Mouse (Mus musculus): ENCODE results near the gene Tas2r115. TPM values are rescaled to one million over a fixed set of nuclear protein-coding genes. Genes with fewer than 3 reads are reported as not detected.
"Not testable (repeated sequence)": the region's sequence is repeated elsewhere in the genome, so short reads cannot be mapped to it uniquely, and the experiment has no call there.

Tas2r115 gene
- total and polyA plus RNA-seq, 3 experiments, result not detected

GRCm38 (mm10) chr6:132700907-132701306, 36.9 kb downstream of the Tas2r115 start, which contains the start of gene Tas2r121:
TSS of gene Tas2r121 (minus strand) at chr6:132701007.
- H3K36me3 ChIP-seq (replicated peaks), result no peaks in the 10 kb centered on the region
- ATAC-seq (ENCODE audit: extremely low read depth, insufficient number of reproducible peaks, low FRiP score, poor library complexity, severe bottlenecking) (no peak), DNase-seq (ENCODE audit: low spot score) (no peak)
- H3K4me1 ChIP-seq (ENCODE audit: insufficient read depth, low read depth, low read length), result no peaks in the 10 kb centered on the region
- no peak within 1 kb of the TSS for H3K4me3 ChIP-seq (ENCODE audit: low read depth, low read length)
- no peaks in the 10 kb centered on the region for H3K9me3 ChIP-seq (replicated peaks)
- H3K27me3 ChIP-seq (ENCODE audit: insufficient read depth, low read length), result no peaks in the 10 kb centered on the region
- TF ChIP-seq POLR2AphosphoS5 (IDR thresholded peaks at IDR 0.05; ENCODE audit: insufficient replicate concordance, low read depth, low read length), result no peak
- no peak for TF ChIP-seq CTCF (IDR thresholded peaks at IDR 0.05; ENCODE audit: low read depth, low read length)
- TF ChIP-seq GATA1 (IDR thresholded peaks at IDR 0.05; ENCODE audit: borderline replicate concordance, low read length), result no peak
- no peak for TF ChIP-seq TAL1 (conservative IDR thresholded peaks at IDR 0.05; ENCODE audit: low read depth, low read length)
- TF ChIP-seq GATA2 (IDR thresholded peaks at IDR 0.05; ENCODE audit: borderline replicate concordance, low read depth, low read length), result no peak

GRCm38 (mm10) chr6:132691596-132691995, 46.2 kb downstream of the Tas2r115 start:
- not testable (repeated sequence) for H3K36me3 ChIP-seq (replicated peaks)

More at GRCm38 (mm10) chr6:132691596-132691995, 46.2 kb downstream of the Tas2r115 start:
- not testable (repeated sequence) for H3K27me3 ChIP-seq (ENCODE audit: insufficient read depth, low read length); H3K4me1 ChIP-seq (ENCODE audit: insufficient read depth, low read depth, low read length); ATAC-seq (ENCODE audit: extremely low read depth, insufficient number of reproducible peaks, low FRiP score, poor library complexity, severe bottlenecking); H3K4me3 ChIP-seq (ENCODE audit: low read depth, low read length); H3K9me3 ChIP-seq (replicated peaks); DNase-seq (ENCODE audit: low spot score)

Other genes starting within 250 kb of the Tas2r115 start
- gene Prh1, start 168.2 kb downstream of the Tas2r115 start, total RNA-seq (2014; fragmentation: Nextera tagmentation), result not detected in 2 replicates
- gene Prh1, start 168.2 kb downstream of the Tas2r115 start, total RNA-seq (2017), result not detected in 2 replicates
- not detected in 2 replicates for gene Prh1, start 168.2 kb downstream of the Tas2r115 start, polyA plus RNA-seq (2012)
- not detected in 2 replicates for gene Prp2, start 142.1 kb downstream of the Tas2r115 start, total RNA-seq (2014; fragmentation: Nextera tagmentation)
- gene Prp2, start 142.1 kb downstream of the Tas2r115 start, total RNA-seq (2017), result not detected in 2 replicates
- not detected in 2 replicates for gene Prp2, start 142.1 kb downstream of the Tas2r115 start, polyA plus RNA-seq (2012)
- gene A630073D07Rik, start 86.5 kb downstream of the Tas2r115 start, total RNA-seq (2014; fragmentation: Nextera tagmentation), result not detected in 2 replicates
- gene A630073D07Rik, start 86.5 kb downstream of the Tas2r115 start, total RNA-seq (2017), result 0.16 TPM in 1 of 2 replicates, not detected in the other
- gene A630073D07Rik, start 86.5 kb downstream of the Tas2r115 start, polyA plus RNA-seq (2012), result not detected in 2 replicates
- not detected in 2 replicates for gene Tas2r120, start 81.1 kb downstream of the Tas2r115 start, total RNA-seq (2014; fragmentation: Nextera tagmentation)
- gene Tas2r120, start 81.1 kb downstream of the Tas2r115 start, total RNA-seq (2017), result 0.12 TPM in 1 of 2 replicates, not detected in the other
- gene Tas2r120, start 81.1 kb downstream of the Tas2r115 start, polyA plus RNA-seq (2012), result not detected in 2 replicates
- gene Tas2r121, start 37.0 kb downstream of the Tas2r115 start, total RNA-seq (2014; fragmentation: Nextera tagmentation), result not detected in 2 replicates
- gene Tas2r121, start 37.0 kb downstream of the Tas2r115 start, total RNA-seq (2017), result not detected in 2 replicates
- gene Tas2r121, start 37.0 kb downstream of the Tas2r115 start, polyA plus RNA-seq (2012), result not detected in 2 replicates
- gene Tas2r122, start 26.1 kb downstream of the Tas2r115 start, total RNA-seq (2014; fragmentation: Nextera tagmentation), result not detected in 2 replicates
- gene Tas2r122, start 26.1 kb downstream of the Tas2r115 start, total RNA-seq (2017), result not detected in 2 replicates
- not detected in 2 replicates for gene Tas2r122, start 26.1 kb downstream of the Tas2r115 start, polyA plus RNA-seq (2012)
- gene Tas2r124, start 16.7 kb upstream of the Tas2r115 start, total RNA-seq (2014; fragmentation: Nextera tagmentation), result not detected in 2 replicates
- 0.16 TPM in 1 of 2 replicates, not detected in the other for gene Tas2r124, start 16.7 kb upstream of the Tas2r115 start, total RNA-seq (2017)
- not detected in 2 replicates for gene Tas2r124, start 16.7 kb upstream of the Tas2r115 start, polyA plus RNA-seq (2012)
- not detected in 2 replicates for gene Tas2r102, start 24.1 kb upstream of the Tas2r115 start, total RNA-seq (2014; fragmentation: Nextera tagmentation)
- gene Tas2r102, start 24.1 kb upstream of the Tas2r115 start, total RNA-seq (2017), result not detected in 2 replicates
- gene Tas2r102, start 24.1 kb upstream of the Tas2r115 start, polyA plus RNA-seq (2012), result not detected in 2 replicates
- gene Tas2r136, start 40.1 kb upstream of the Tas2r115 start, total RNA-seq (2014; fragmentation: Nextera tagmentation), result not detected in 2 replicates
- gene Tas2r136, start 40.1 kb upstream of the Tas2r115 start, total RNA-seq (2017), result 0.11 TPM in 1 of 2 replicates, not detected in the other
- gene Tas2r136, start 40.1 kb upstream of the Tas2r115 start, polyA plus RNA-seq (2012), result not detected in 2 replicates
- not detected in 2 replicates for gene Tas2r117, start 64.8 kb upstream of the Tas2r115 start, total RNA-seq (2014; fragmentation: Nextera tagmentation)
- not detected in 2 replicates for gene Tas2r117, start 64.8 kb upstream of the Tas2r115 start, total RNA-seq (2017)
- gene Tas2r117, start 64.8 kb upstream of the Tas2r115 start, polyA plus RNA-seq (2012), result not detected in 2 replicates
- not detected in 2 replicates for gene Tas2r123, start 109.1 kb upstream of the Tas2r115 start, total RNA-seq (2014; fragmentation: Nextera tagmentation)
- 0.16 and 0.23 TPM in 2 replicates for gene Tas2r123, start 109.1 kb upstream of the Tas2r115 start, total RNA-seq (2017)
- not detected in 2 replicates for gene Tas2r123, start 109.1 kb upstream of the Tas2r115 start, polyA plus RNA-seq (2012)
- gene Tas2r116, start 117.4 kb upstream of the Tas2r115 start, total RNA-seq (2014; fragmentation: Nextera tagmentation), result not detected in 2 replicates
- 0.16 TPM in 1 of 2 replicates, not detected in the other for gene Tas2r116, start 117.4 kb upstream of the Tas2r115 start, total RNA-seq (2017)
- not detected in 2 replicates for gene Tas2r116, start 117.4 kb upstream of the Tas2r115 start, polyA plus RNA-seq (2012)
- gene Tas2r110, start 130.0 kb upstream of the Tas2r115 start, total RNA-seq (2014; fragmentation: Nextera tagmentation), result not detected in 2 replicates
- gene Tas2r110, start 130.0 kb upstream of the Tas2r115 start, total RNA-seq (2017), result 0.33 TPM in 1 of 2 replicates, not detected in the other
- gene Tas2r110, start 130.0 kb upstream of the Tas2r115 start, polyA plus RNA-seq (2012), result not detected in 2 replicates
- gene Tas2r113, start 155.0 kb upstream of the Tas2r115 start, total RNA-seq (2014; fragmentation: Nextera tagmentation), result not detected in 2 replicates
- gene Tas2r113, start 155.0 kb upstream of the Tas2r115 start, total RNA-seq (2017), result 0.11 TPM in 1 of 2 replicates, not detected in the other
- gene Tas2r113, start 155.0 kb upstream of the Tas2r115 start, polyA plus RNA-seq (2012), result not detected in 2 replicates
- gene Tas2r125, start 171.6 kb upstream of the Tas2r115 start, total RNA-seq (2014; fragmentation: Nextera tagmentation), result not detected in 2 replicates
- gene Tas2r125, start 171.6 kb upstream of the Tas2r115 start, total RNA-seq (2017), result not detected in 2 replicates
- not detected in 2 replicates for gene Tas2r125, start 171.6 kb upstream of the Tas2r115 start, polyA plus RNA-seq (2012)
- not detected in 2 replicates for gene Tas2r129, start 213.1 kb upstream of the Tas2r115 start, total RNA-seq (2014; fragmentation: Nextera tagmentation)
- gene Tas2r129, start 213.1 kb upstream of the Tas2r115 start, total RNA-seq (2017), result 0.11 TPM in 1 of 2 replicates, not detected in the other
- gene Tas2r129, start 213.1 kb upstream of the Tas2r115 start, polyA plus RNA-seq (2012), result not detected in 2 replicates
- not detected in 2 replicates for gene Tas2r131, start 219.9 kb upstream of the Tas2r115 start, total RNA-seq (2014; fragmentation: Nextera tagmentation)
- not detected in 2 replicates for gene Tas2r131, start 219.9 kb upstream of the Tas2r115 start, total RNA-seq (2017)
- gene Tas2r131, start 219.9 kb upstream of the Tas2r115 start, polyA plus RNA-seq (2012), result not detected in 2 replicates
- gene Tas2r109, start 242.9 kb upstream of the Tas2r115 start, total RNA-seq (2014; fragmentation: Nextera tagmentation), result not detected in 2 replicates
- gene Tas2r109, start 242.9 kb upstream of the Tas2r115 start, total RNA-seq (2017), result 0.11 TPM in 1 of 2 replicates, not detected in the other
- not detected in 2 replicates for gene Tas2r109, start 242.9 kb upstream of the Tas2r115 start, polyA plus RNA-seq (2012)

Data from G1E (cell line).